Mouse (Mus musculus) embryonic facial prominence, embryonic 11.5 days (tissue): ENCODE measurements around the gene Pnpla3. TPM values are rescaled to one million over a fixed set of nuclear protein-coding genes. Genes with fewer than 3 reads are reported as not detected.

Experiments
- ATAC-seq: fragments of 200-750 bp; cut with Nextera tagmentation; replicated peaks from 2 replicates; pipeline ENCODE4 v1.8.0; 2017; ENCODE audit warnings: low read depth; ENCODE audit not compliant: insufficient number of reproducible peaks, low FRiP score, low TSS enrichment
- DNase-seq: peaks from one replicate; pipeline ENCODE4 v3.0.0-alpha.2; 2015; ENCODE audit warnings: low spot score
- H3K27ac ChIP-seq: fragments of 300-500 bp; sonication (generic); replicated peaks from 2 replicates; pipeline ENCODE4 v1.5.1; 2014; ENCODE audit warnings: mild to moderate bottlenecking, low read depth, low read length, control low read depth
- H3K27me3 ChIP-seq: fragments of 300-500 bp; sonication (generic); 2 replicates; pipeline ENCODE4 v1.6.1; 2014; ENCODE audit warnings: mild to moderate bottlenecking, low read length, moderate library complexity, mixed read lengths; ENCODE audit not compliant: control insufficient read depth, insufficient read depth
- H3K36me3 ChIP-seq: fragments of 300-500 bp; sonication (generic); replicated peaks from 2 replicates; pipeline ENCODE4 v1.6.1; 2014; ENCODE audit warnings: low read depth, mild to moderate bottlenecking, low read length, moderate library complexity, mixed read lengths; ENCODE audit not compliant: control insufficient read depth, insufficient read depth
- H3K4me1 ChIP-seq: fragments of 300-500 bp; sonication (generic); 2 replicates; pipeline ENCODE4 v1.6.1; 2014; ENCODE audit warnings: low read length, mixed read lengths; ENCODE audit not compliant: control insufficient read depth, insufficient read depth
- H3K4me2 ChIP-seq: fragments of 300-500 bp; sonication (generic); 2 replicates; pipeline ENCODE4 v1.6.1; 2014; ENCODE audit warnings: low read depth, mild to moderate bottlenecking, control low read depth, low read length, moderate library complexity
- H3K4me3 ChIP-seq: fragments of 300-500 bp; sonication (generic); 2 replicates; pipeline ENCODE4 v1.5.1; 2014; ENCODE audit warnings: low read depth, low read length, control low read depth
- H3K9ac ChIP-seq: fragments of 300-500 bp; sonication (generic); replicated peaks from 2 replicates; pipeline ENCODE4 v1.6.1; 2014; ENCODE audit warnings: mild to moderate bottlenecking, control low read depth, low read length
- H3K9me3 ChIP-seq: fragments of 300-500 bp; sonication (generic); replicated peaks from 2 replicates; pipeline ENCODE4 v1.6.1; 2016; ENCODE audit warnings: mild to moderate bottlenecking, low read length, inconsistent platforms, mixed read lengths; ENCODE audit not compliant: control insufficient read depth
- WGBS: fragments of 180-500 bp; shearing (Covaris S2); extraction: QIAGEN DNeasy Blood & Tissue Kit; methylation state at CpG from one replicate; pipeline ENCODE4 v1.1.7; 2014; 5-methylcytosine and 5-hydroxymethylcytosine counted together
- polyA plus RNA-seq: library from polyadenylated mRNA; unstranded; fragments of >200 nt; fragmentation: Nextera tagmentation; extraction: Ambion mirVana; gene quantifications from 2 replicates; pipeline ENCODE4 v1.2.1, GENCODE M21; 2014

Pnpla3 gene
- polyA plus RNA-seq, 1 experiment from 2014 or later, result 0.79 TPM

- no peak overlapping the region for H3K4me3 ChIP-seq
- DNase-seq, result no peak
- no peak overlapping the region for H3K27ac ChIP-seq
- no peaks in the 10 kb centered on the region for H3K9me3 ChIP-seq
- ATAC-seq, result no peak
- no peak overlapping the region for H3K4me2 ChIP-seq
- H3K36me3 ChIP-seq, result no peaks in the 10 kb centered on the region; the same call in 1 of the 2 replicates
- 89% methylated on average over 6 of the region's 6 CpGs for WGBS
- no peaks in the 10 kb centered on the region for H3K27me3 ChIP-seq
- no peak overlapping the region for H3K9ac ChIP-seq
- peaks cover 13% of the 10 kb centered on the region for H3K4me1 ChIP-seq
Observed at GRCm38 (mm10) chr15:84213162-84213739, 45.6 kb downstream of the Pnpla3 start.

GRCm38 (mm10) chr15:84214476-84214875 is 46.8 kb downstream of the Pnpla3 start:
- H3K4me3 ChIP-seq, result no peak overlapping the region
- DNase-seq, result no peak
- ATAC-seq, result no peak
- H3K9me3 ChIP-seq, result no peaks in the 10 kb centered on the region
- H3K27ac ChIP-seq, result no peak overlapping the region
- H3K27me3 ChIP-seq, result no peaks in the 10 kb centered on the region
- 60% methylated on average over 7 of the region's 7 CpGs for WGBS
- no peak overlapping the region for H3K9ac ChIP-seq
- H3K4me2 ChIP-seq, result no peak overlapping the region
- H3K36me3 ChIP-seq, result no peaks in the 10 kb centered on the region
- H3K4me1 ChIP-seq, result peaks cover 19% of the 10 kb centered on the region

- Histone ChIP-seq H3K9ac (no peak overlapping the region), H3K4me2 (no peak overlapping the region), H3K36me3 (no peaks in the 10 kb centered on the region), H3K27me3 (no peaks in the 10 kb centered on the region), H3K4me3 (no peak overlapping the region), H3K27ac (no peak overlapping the region), H3K9me3 (no peaks in the 10 kb centered on the region), H3K4me1 (peaks cover 19% of the 10 kb centered on the region)
- no peak for DNase-seq
- WGBS, result 80% methylated on average over 2 of the region's 2 CpGs
- no peak for ATAC-seq
Observed at GRCm38 (mm10) chr15:84215273-84215672, 47.6 kb downstream of the Pnpla3 start.

- DNase-seq, result no peak
- no peak overlapping the region for H3K4me2 ChIP-seq
- no peak overlapping the region for H3K4me3 ChIP-seq
- no peak overlapping the region for H3K9ac ChIP-seq
- ATAC-seq, result no peak
- H3K36me3 ChIP-seq, result no peaks in the 10 kb centered on the region
- no peaks in the 10 kb centered on the region for H3K27me3 ChIP-seq
- H3K4me1 ChIP-seq, result peaks cover 19% of the 10 kb centered on the region
- H3K27ac ChIP-seq, result no peak overlapping the region
- H3K9me3 ChIP-seq, result no peaks in the 10 kb centered on the region
Observed at GRCm38 (mm10) chr15:84216026-84216425, 48.4 kb downstream of the Pnpla3 start.

- peaks cover 19% of the 10 kb centered on the region for H3K4me1 ChIP-seq
- no peaks in the 10 kb centered on the region for H3K9me3 ChIP-seq
- H3K4me2 ChIP-seq, result no peak overlapping the region
- no peak overlapping the region for H3K27ac ChIP-seq
- DNase-seq, result peak; percentile 75
- no peaks in the 10 kb centered on the region for H3K27me3 ChIP-seq
- no peak for ATAC-seq
- no peak overlapping the region for H3K4me3 ChIP-seq
- no peak overlapping the region for H3K9ac ChIP-seq
- H3K36me3 ChIP-seq, result no peaks in the 10 kb centered on the region
- 14% methylated on average over 7 of the region's 7 CpGs for WGBS
Observed at GRCm38 (mm10) chr15:84216461-84217084, 48.9 kb downstream of the Pnpla3 start.

- Histone ChIP-seq H3K36me3 (no peaks in the 10 kb centered on the region), H3K27ac (no peak overlapping the region), H3K4me3 (no peak overlapping the region), H3K9ac (no peak overlapping the region), H3K4me2 (no peak overlapping the region), H3K4me1 (peaks cover 19% of the 10 kb centered on the region), H3K27me3 (no peaks in the 10 kb centered on the region), H3K9me3 (no peaks in the 10 kb centered on the region)
- 33% methylated on average over 23 of the region's 23 CpGs for WGBS
- ATAC-seq (no peak), DNase-seq (no peak)
Observed at GRCm38 (mm10) chr15:84217969-84218782, 50.5 kb downstream of the Pnpla3 start.

GRCm38 (mm10) chr15:84218783-84219271 is 51.2 kb downstream of the Pnpla3 start:
- Histone ChIP-seq H3K4me3 (no peak overlapping the region), H3K27ac (peak overlapping the region; percentile 42; the same call in 1 of the 2 replicates), H3K4me1 (peaks cover 19% of the 10 kb centered on the region), H3K9me3 (no peaks in the 10 kb centered on the region), H3K27me3 (no peaks in the 10 kb centered on the region), H3K36me3 (no peaks in the 10 kb centered on the region), H3K4me2 (no peak overlapping the region), H3K9ac (no peak overlapping the region)
- no peak for ATAC-seq
- DNase-seq, result peak; percentile 72
- WGBS, result 21% methylated on average over 9 of the region's 9 CpGs

- WGBS, result 82% methylated on average over 5 of the region's 5 CpGs
- H3K4me2 ChIP-seq, result no peak overlapping the region
- ATAC-seq (no peak), DNase-seq (no peak)
- H3K27me3 ChIP-seq, result no peaks in the 10 kb centered on the region
- H3K9ac ChIP-seq, result no peak overlapping the region
- no peaks in the 10 kb centered on the region for H3K9me3 ChIP-seq
- no peaks in the 10 kb centered on the region for H3K36me3 ChIP-seq
- H3K4me1 ChIP-seq, result peaks cover 15% of the 10 kb centered on the region
- no peak overlapping the region for H3K27ac ChIP-seq
- no peak overlapping the region for H3K4me3 ChIP-seq
Observed at GRCm38 (mm10) chr15:84221539-84221938, 53.9 kb downstream of the Pnpla3 start.
